Mouse (Mus musculus): ENCODE measurements around the gene Gas6. TPM values are rescaled to one million over a fixed set of nuclear protein-coding genes. Genes with fewer than 3 reads are reported as not detected.

Gas6 gene
- total and polyA plus RNA-seq, 3 experiments = not detected

DNA sequence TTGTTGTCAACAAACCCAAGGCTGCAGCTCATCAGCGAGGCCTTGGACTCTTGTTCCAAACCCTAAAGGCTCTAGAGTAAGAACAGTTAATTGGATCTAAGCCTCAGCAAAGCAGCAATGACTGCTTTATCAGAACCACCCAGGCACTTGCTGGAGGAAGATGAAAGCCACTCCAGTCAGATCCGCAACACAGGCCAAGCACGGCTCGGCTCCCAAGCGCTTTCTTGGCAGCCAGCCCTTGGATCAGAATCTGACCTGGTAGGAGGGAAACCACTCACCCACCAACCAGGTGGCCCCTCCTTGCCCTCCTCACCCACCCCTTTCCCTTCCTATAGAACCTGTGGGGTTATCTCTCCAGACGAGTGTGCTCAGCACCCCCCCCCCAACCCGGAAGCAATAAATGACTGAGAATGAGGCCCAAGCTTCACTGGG is 21.7 kb upstream of the Gas6 start (continued):
- peak; percentile 70 for TF ChIP-seq TCF12 (IDR thresholded peaks at IDR 0.05; ENCODE audit: low read depth, low read length)
- no peak for TF ChIP-seq POLR2AphosphoS5 (IDR thresholded peaks at IDR 0.05; ENCODE audit: borderline replicate concordance, low read depth, low read length)

DNA sequence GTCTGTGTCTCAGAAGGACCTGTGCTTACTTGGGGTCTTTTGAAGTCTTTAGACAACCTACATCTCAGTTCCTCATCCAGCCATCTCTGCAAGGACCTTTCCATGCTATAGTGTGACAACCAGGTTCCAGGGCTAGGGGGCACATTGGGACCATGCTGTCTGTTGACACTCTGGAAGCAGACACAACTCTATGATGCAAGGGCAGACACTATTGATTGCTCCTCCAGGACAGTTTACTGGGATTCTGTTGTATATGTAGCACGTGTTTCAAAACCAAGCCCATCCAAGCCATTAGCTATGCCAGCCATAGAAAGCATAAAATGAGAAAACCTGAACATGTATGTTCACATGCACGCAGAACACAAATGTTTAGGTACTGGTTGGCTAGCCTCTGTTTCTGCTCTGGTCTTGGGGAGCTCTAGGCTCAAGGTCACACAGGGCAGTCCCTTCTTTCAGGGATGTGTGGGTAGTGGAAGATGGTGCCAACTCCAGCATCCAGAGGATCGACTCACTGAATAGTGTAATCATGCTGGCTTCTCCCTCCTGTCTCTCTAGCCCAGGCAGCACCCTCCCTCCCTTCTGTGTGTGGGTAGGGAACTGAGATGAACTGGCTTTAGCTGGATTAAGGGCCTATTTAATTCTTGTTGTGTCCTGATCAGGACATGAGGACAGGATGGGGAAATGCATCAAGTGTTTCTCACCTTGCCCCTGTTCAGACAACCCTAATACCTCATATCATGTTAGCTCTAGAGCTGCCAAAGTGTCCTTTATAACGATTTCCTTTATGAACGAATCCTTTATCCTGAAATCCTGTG is 19.5 kb upstream of the Gas6 start:
- H3K4me3 ChIP-seq (ENCODE audit: control insufficient read depth in 1 of 2, insufficient read depth in 1 of 2, low read depth in 2 of 2, low read length in 2 of 2) = no peak overlapping the region
- TF ChIP-seq EP300 (IDR thresholded peaks at IDR 0.05; ENCODE audit: low read depth in 1 of 2, low read length in 2 of 2) = no peak
- TF ChIP-seq SMC3 (IDR thresholded peaks at IDR 0.05; ENCODE audit: low read depth, low read length) = no peak
- TF ChIP-seq ZC3H11A (IDR thresholded peaks at IDR 0.05; ENCODE audit: low read depth, low read length) = no peak
- TF ChIP-seq ELF1 (IDR thresholded peaks at IDR 0.05; ENCODE audit: low read depth, low read length) = no peak
- no peak for TF ChIP-seq USF2 (IDR thresholded peaks at IDR 0.05; ENCODE audit: borderline replicate concordance in 1 of 2, insufficient read depth in 1 of 2, low read depth in 1 of 2, low read length in 2 of 2)
- TF ChIP-seq TCF12 (IDR thresholded peaks at IDR 0.05; ENCODE audit: low read depth, low read length) = no peak
- TF ChIP-seq ZKSCAN1 (IDR thresholded peaks at IDR 0.05; ENCODE audit: low read depth, low read length) = no peak
- no peak for TF ChIP-seq RCOR1 (IDR thresholded peaks at IDR 0.05; ENCODE audit: low read depth, low read length)
- no peak for TF ChIP-seq ZNF384 (IDR thresholded peaks at IDR 0.05; ENCODE audit: low read depth, low read length)
- DNase-seq (ENCODE audit: low read depth, low spot score) = no peak
- H3K9ac ChIP-seq (ENCODE audit: control insufficient read depth, low read depth, low read length, poor library complexity, severe bottlenecking) = no peak overlapping the region
- peaks cover 0 to 22% of the 10 kb centered on the region in 2 experiments; a peak in 2 of 4 replicates for H3K36me3 ChIP-seq (ENCODE audit: control insufficient read depth in 1 of 2, insufficient read depth in 2 of 2, low read length in 2 of 2)
- H3K27ac ChIP-seq (ENCODE audit: control insufficient read depth, low read depth, low read length) = no peak overlapping the region
- peaks cover 20 to 29% of the 10 kb centered on the region in 2 experiments for H3K4me1 ChIP-seq (ENCODE audit: control insufficient read depth in 1 of 2, insufficient read depth in 2 of 2, low read length in 2 of 2)
- no peaks in the 10 kb centered on the region for H3K27me3 ChIP-seq (ENCODE audit: control insufficient read depth in 1 of 2, insufficient read depth in 2 of 2, low read length in 2 of 2)
- H3K79me2 ChIP-seq (ENCODE audit: control insufficient read depth, insufficient read depth, low read length, poor library complexity) = no peaks in the 10 kb centered on the region
- H3K9me3 ChIP-seq (replicated peaks; ENCODE audit: insufficient read depth, low read length) = no peaks in the 10 kb centered on the region

DNA sequence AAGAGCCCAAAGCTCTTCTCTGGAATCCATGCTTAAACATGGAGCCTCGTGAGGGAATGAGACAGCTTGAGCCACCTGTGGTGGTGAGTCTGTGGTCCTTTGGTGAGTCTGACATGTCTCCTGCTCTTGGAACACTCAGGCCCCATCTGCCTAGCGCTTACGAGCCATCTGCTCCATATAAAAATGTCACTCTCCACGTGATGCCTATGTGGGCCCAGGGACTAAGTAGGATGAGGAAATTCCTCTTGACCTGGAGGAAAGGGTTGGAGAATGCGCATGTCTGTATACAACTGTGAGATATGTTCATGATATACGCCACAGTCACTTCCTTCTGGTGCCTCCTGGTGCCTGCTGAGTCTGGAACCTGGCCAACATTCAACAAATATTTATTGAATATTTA is 18.4 kb upstream of the Gas6 start:
- H3K36me3 ChIP-seq (ENCODE audit: control insufficient read depth in 1 of 2, insufficient read depth in 2 of 2, low read length in 2 of 2) = peaks cover 0 to 22% of the 10 kb centered on the region in 2 experiments; a peak in 2 of 4 replicates
- H3K9ac ChIP-seq (ENCODE audit: control insufficient read depth, low read depth, low read length, poor library complexity, severe bottlenecking) = no peak overlapping the region
- DNase-seq (ENCODE audit: low read depth, low spot score) = peak; percentile 57
- TF ChIP-seq USF1 (IDR thresholded peaks at IDR 0.05; ENCODE audit: low read depth, low read length) (peak; percentile 51; the same call in 1 of the 2 replicates), MYC (IDR thresholded peaks at IDR 0.05; ENCODE audit: low read depth, low read length) (peak; percentile 38; the same call in 1 of the 2 replicates), ZC3H11A (IDR thresholded peaks at IDR 0.05; ENCODE audit: low read depth, low read length) (no peak), ZNF384 (IDR thresholded peaks at IDR 0.05; ENCODE audit: low read depth, low read length) (no peak), SIN3A (IDR thresholded peaks at IDR 0.05; ENCODE audit: low read length) (peak; percentile 34; the same call in 1 of the 2 replicates), ETS1 (IDR thresholded peaks at IDR 0.05; ENCODE audit: low read depth, low read length) (peak; percentile 39; the same call in 1 of the 2 replicates), E2F4 (IDR thresholded peaks at IDR 0.05; ENCODE audit: borderline replicate concordance, low read depth, low read length) (no peak), TBP (IDR thresholded peaks at IDR 0.05; ENCODE audit: low read depth, low read length) (no peak), NRF1 (IDR thresholded peaks at IDR 0.05; ENCODE audit: insufficient read depth, low read depth, low read length, poor library complexity, severe bottlenecking) (peak; percentile 56; the same call in 1 of the 2 replicates)
- H3K27me3 ChIP-seq (ENCODE audit: control insufficient read depth in 1 of 2, insufficient read depth in 2 of 2, low read length in 2 of 2) = no peaks in the 10 kb centered on the region
- peaks cover 20 to 29% of the 10 kb centered on the region in 2 experiments for H3K4me1 ChIP-seq (ENCODE audit: control insufficient read depth in 1 of 2, insufficient read depth in 2 of 2, low read length in 2 of 2)
- no peaks in the 10 kb centered on the region for H3K79me2 ChIP-seq (ENCODE audit: control insufficient read depth, insufficient read depth, low read length, poor library complexity)
- H3K27ac ChIP-seq (ENCODE audit: control insufficient read depth, low read depth, low read length) = no peak overlapping the region
- no peak overlapping the region for H3K4me3 ChIP-seq (ENCODE audit: control insufficient read depth in 1 of 2, insufficient read depth in 1 of 2, low read depth in 2 of 2, low read length in 2 of 2)
- no peaks in the 10 kb centered on the region for H3K9me3 ChIP-seq (replicated peaks; ENCODE audit: insufficient read depth, low read length)

Measured in MEL (cell line).